Mouse (Mus musculus) megakaryocyte, embryonic 14.5 days (primary cell): ENCODE results near the gene Cd101. TPM values are rescaled to one million over a fixed set of nuclear protein-coding genes. Genes with fewer than 3 reads are reported as not detected.

Experiments
- H3K27me3 ChIP-seq: replicated peaks from 2 replicates; pipeline ENCODE3; 2012; ENCODE audit warnings: inconsistent platforms
- H3K36me3 ChIP-seq: replicated peaks from 2 replicates; pipeline ENCODE3; 2012; ENCODE audit warnings: low read length, inconsistent platforms, mixed read lengths
- H3K4me1 ChIP-seq: 2 replicates; pipeline ENCODE4 v1.6.1; 2012; ENCODE audit warnings: inconsistent platforms
- H3K4me3 ChIP-seq: replicated peaks from 2 replicates; pipeline ENCODE3; 2012; ENCODE audit warnings: moderate library complexity, mild to moderate bottlenecking, inconsistent platforms
- H3K9me3 ChIP-seq: 2 replicates; pipeline ENCODE4 v1.6.1; 2012; ENCODE audit warnings: inconsistent platforms
- FLI1 ChIP-seq: IDR thresholded peaks from 2 replicates; pipeline ENCODE4 v1.6.1; 2012; ENCODE audit warnings: low read length, inconsistent platforms, mixed read lengths
- GATA1 ChIP-seq: IDR thresholded peaks from 3 replicates; pipeline ENCODE4 v1.6.1; 2012; ENCODE audit warnings: mixed read lengths, low read length, inconsistent platforms, borderline replicate concordance
- polyA plus RNA-seq: library from polyadenylated mRNA; stranded (reverse); fragments of >175 nt; gene quantifications from 2 replicates; pipeline ENCODE4 v1.2.3, GENCODE M21; 2012; ENCODE audit warnings: low replicate concordance; ENCODE audit not compliant: insufficient read depth

The Cd101 gene
- polyA plus RNA-seq, 1 experiment, result 0.06 TPM

GRCm38 (mm10) chr3:101026741-101027140 lies 2.6 kb downstream of the Cd101 start:
- Histone ChIP-seq H3K4me3 (no peak overlapping the region), H3K36me3 (no peaks in the 10 kb centered on the region), H3K4me1 (no peaks in the 10 kb centered on the region), H3K9me3 (no peaks in the 10 kb centered on the region), H3K27me3 (no peaks in the 10 kb centered on the region)
- TF ChIP-seq GATA1 (no peak), FLI1 (no peak)

- H3K27me3 ChIP-seq, result peaks cover 3% of the 10 kb centered on the region
- no peak overlapping the region for H3K4me3 ChIP-seq
- H3K9me3 ChIP-seq, result no peaks in the 10 kb centered on the region
- no peaks in the 10 kb centered on the region for H3K4me1 ChIP-seq
- H3K36me3 ChIP-seq, result no peaks in the 10 kb centered on the region
- TF ChIP-seq FLI1 (no peak), GATA1 (no peak)
Measured at GRCm38 (mm10) chr3:101022967-101023366, 6.4 kb downstream of the Cd101 start.

GRCm38 (mm10) chr3:101021481-101022051 lies 7.8 kb downstream of the Cd101 start:
- H3K27me3 ChIP-seq, result peaks cover 3% of the 10 kb centered on the region
- no peaks in the 10 kb centered on the region for H3K9me3 ChIP-seq
- no peak overlapping the region for H3K4me3 ChIP-seq
- TF ChIP-seq FLI1 (no peak), GATA1 (no peak)
- no peaks in the 10 kb centered on the region for H3K36me3 ChIP-seq
- H3K4me1 ChIP-seq, result no peaks in the 10 kb centered on the region

- peaks cover 3% of the 10 kb centered on the region for H3K27me3 ChIP-seq
- H3K4me1 ChIP-seq, result no peaks in the 10 kb centered on the region
- H3K4me3 ChIP-seq, result no peak overlapping the region
- no peaks in the 10 kb centered on the region for H3K36me3 ChIP-seq
- no peaks in the 10 kb centered on the region for H3K9me3 ChIP-seq
- no peak for TF ChIP-seq GATA1
- no peak for TF ChIP-seq FLI1
Measured at GRCm38 (mm10) chr3:101021073-101021472, 8.3 kb downstream of the Cd101 start.

GRCm38 (mm10) chr3:101018494-101018893 lies 10.9 kb downstream of the Cd101 start:
- Histone ChIP-seq H3K27me3 (peaks cover 3% of the 10 kb centered on the region), H3K4me3 (no peak overlapping the region), H3K9me3 (no peaks in the 10 kb centered on the region), H3K4me1 (no peaks in the 10 kb centered on the region), H3K36me3 (no peaks in the 10 kb centered on the region)
- TF ChIP-seq GATA1 (no peak), FLI1 (no peak)

GRCm38 (mm10) chr3:101016050-101016449 lies 13.3 kb downstream of the Cd101 start:
- H3K36me3 ChIP-seq, result no peaks in the 10 kb centered on the region
- H3K4me1 ChIP-seq, result peaks cover under 1% of the 10 kb centered on the region; the same call in 1 of the 2 replicates
- peaks cover 3% of the 10 kb centered on the region for H3K27me3 ChIP-seq
- TF ChIP-seq GATA1, result no peak
- TF ChIP-seq FLI1, result no peak
- H3K9me3 ChIP-seq, result no peaks in the 10 kb centered on the region
- H3K4me3 ChIP-seq, result no peak overlapping the region

GRCm38 (mm10) chr3:101015254-101015653 lies 14.1 kb downstream of the Cd101 start:
- Histone ChIP-seq H3K4me3 (no peak overlapping the region), H3K4me1 (peaks cover 4% of the 10 kb centered on the region; the same call in 1 of the 2 replicates), H3K27me3 (peaks cover 3% of the 10 kb centered on the region), H3K36me3 (no peaks in the 10 kb centered on the region), H3K9me3 (no peaks in the 10 kb centered on the region)
- TF ChIP-seq GATA1 (no peak), FLI1 (no peak)

GRCm38 (mm10) chr3:101013536-101013935 lies 15.8 kb downstream of the Cd101 start:
- no peak for TF ChIP-seq FLI1
- TF ChIP-seq GATA1, result no peak
- peaks cover 4% of the 10 kb centered on the region; the same call in 1 of the 2 replicates for H3K4me1 ChIP-seq
- no peaks in the 10 kb centered on the region for H3K36me3 ChIP-seq
- no peak overlapping the region for H3K4me3 ChIP-seq
- no peaks in the 10 kb centered on the region for H3K9me3 ChIP-seq
- no peaks in the 10 kb centered on the region for H3K27me3 ChIP-seq

GRCm38 (mm10) chr3:101013005-101013404 lies 16.4 kb downstream of the Cd101 start:
- H3K9me3 ChIP-seq, result no peaks in the 10 kb centered on the region
- H3K36me3 ChIP-seq, result no peaks in the 10 kb centered on the region
- H3K4me3 ChIP-seq, result no peak overlapping the region
- H3K4me1 ChIP-seq, result peaks cover 4% of the 10 kb centered on the region; the same call in 1 of the 2 replicates
- no peak for TF ChIP-seq GATA1
- no peak for TF ChIP-seq FLI1
- H3K27me3 ChIP-seq, result no peaks in the 10 kb centered on the region

GRCm38 (mm10) chr3:101012597-101012996 lies 16.8 kb downstream of the Cd101 start:
- peaks cover 4% of the 10 kb centered on the region; the same call in 1 of the 2 replicates for H3K4me1 ChIP-seq
- no peak overlapping the region for H3K4me3 ChIP-seq
- no peaks in the 10 kb centered on the region for H3K36me3 ChIP-seq
- TF ChIP-seq FLI1, result no peak
- no peaks in the 10 kb centered on the region for H3K9me3 ChIP-seq
- no peaks in the 10 kb centered on the region for H3K27me3 ChIP-seq
